Mouse (Mus musculus) spleen, adult 12 weeks (tissue): ENCODE results near the gene Galnt12.

ENCODE experiments used
- DNase-seq: peaks from one replicate; pipeline ENCODE4 v3.0.0; 2022; ENCODE audit warnings: low spot score

Galnt12 gene

DNA sequence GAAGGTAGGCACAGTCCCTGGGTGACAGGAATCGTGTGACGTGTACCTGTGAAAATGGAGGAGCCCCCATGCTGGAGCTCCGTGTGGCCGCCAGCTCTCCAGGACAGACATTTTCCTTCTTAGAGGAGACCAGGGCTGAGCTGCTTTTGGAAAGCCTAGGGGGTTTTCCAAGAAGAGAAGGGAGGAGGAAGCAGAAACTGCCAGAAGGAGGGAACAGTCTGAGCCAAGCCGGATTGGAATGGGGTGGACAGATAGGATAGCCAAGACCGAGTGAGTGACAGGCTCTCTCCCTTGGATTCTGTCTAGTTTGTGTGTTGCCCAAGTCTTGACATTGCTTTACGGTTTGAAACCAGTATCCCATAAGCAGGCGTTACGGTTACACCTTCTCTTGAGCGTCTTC, 11.9 kb downstream of the Galnt12 start:
- no peak for DNase-seq

- DNase-seq, result no peak
Measured at GRCm38 (mm10) chr4:47111885-47112284, 20.2 kb downstream of the Galnt12 start.

GRCm38 (mm10) chr4:47112560-47112959, 20.9 kb downstream of the Galnt12 start:
- DNase-seq, result no peak

DNA sequence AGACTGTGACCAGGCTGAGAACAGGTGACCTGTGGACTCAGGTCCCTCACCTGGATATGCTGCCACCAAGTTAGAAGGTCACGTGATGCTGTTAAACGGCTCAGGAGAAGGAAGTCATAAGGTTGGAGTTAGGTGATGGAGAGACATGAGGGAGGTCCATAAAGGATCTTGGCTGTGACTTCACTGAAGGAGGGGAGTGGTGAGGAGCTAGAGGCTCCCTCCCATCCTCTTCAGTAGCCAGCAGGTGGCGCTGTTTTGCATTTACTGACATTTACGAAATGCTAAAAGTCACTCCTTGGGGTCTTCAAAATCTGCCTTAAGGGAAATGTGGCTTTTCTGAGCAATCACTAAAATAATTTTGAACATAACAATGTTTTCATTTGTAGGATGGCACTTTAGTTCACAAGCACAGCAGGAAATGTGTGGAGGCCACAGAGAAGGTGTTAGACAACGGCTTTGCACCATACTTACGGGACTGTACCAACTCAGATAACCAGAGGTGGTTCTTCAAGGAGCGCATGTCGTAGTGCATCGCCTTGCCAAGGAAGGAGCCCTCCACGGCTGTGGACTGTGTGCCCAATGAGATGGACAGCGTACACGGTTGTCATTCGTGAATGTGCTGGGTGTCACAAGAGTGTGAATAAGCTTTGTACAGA, 30.5 kb downstream of the Galnt12 start:
- DNase-seq, result peak; percentile 6

DNA sequence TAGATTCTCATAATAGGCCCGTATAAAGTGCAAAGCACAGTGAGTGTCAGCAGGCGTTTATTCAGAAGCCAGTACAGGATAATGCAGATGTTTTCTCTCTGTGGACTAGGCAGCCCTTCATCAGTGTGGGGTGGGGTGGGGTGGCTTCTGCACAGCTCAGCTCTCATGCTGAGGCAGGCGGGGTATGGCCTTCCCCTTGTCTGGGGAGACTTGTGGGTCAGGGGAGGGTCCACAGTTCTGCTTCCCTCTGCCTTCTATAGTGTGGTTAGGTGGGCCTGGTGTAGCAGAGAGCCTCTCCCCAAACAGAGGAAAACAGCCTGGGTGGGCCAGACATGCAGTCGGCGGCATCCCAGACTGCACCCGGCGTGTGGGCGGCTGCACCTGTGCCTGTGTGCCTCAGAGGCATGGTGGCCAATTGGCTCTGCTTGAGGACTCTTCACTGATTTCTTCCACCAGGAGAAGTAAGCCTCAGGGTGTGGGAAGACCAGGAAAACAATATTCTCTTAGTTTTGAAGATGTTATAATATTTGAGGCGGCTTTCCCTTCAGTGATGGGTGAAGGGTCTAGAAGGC, 32.5 kb downstream of the Galnt12 start:
- no peak for DNase-seq

DNA sequence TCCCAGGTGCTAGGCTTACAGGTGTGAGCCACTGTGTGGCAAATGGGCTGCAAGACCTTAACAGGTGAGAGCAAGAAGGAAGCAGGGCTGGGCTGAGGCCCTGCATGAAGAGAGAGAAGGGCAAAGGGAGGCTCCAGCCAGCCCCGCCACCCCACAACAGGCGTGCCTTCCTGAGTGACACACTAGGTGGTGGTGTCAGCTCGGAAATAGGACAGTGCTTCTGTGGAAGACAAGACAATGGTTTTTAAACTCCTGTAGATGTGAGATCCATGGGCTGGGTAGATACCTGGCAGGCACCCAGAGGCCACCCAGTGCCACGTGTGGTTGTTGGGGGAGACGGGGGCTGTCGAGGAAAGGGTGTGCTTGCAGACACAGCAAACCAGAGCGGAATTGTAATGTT, 36.8 kb downstream of the Galnt12 start:
- DNase-seq, result no peak

DNA sequence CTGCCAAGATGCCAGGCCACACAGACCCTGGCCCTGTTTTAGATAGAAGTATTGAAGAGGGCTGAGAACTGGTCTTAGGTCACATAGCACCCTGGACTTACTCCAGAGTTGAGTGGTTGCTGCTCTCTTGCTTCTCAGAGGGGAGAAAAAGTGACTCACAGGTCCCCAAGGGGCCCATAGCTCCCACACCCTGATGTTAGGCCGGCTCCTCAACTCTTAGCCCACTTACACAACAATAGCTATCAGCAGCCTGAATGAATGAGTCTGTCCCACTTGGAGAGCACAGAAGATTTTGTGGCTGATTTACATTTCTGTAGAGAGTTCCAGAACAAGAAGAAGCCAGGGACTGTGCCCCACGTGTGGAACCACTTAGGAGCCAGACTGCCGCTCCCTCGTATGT, 37.9 kb downstream of the Galnt12 start:
- DNase-seq, result no peak

GRCm38 (mm10) chr4:47130111-47131050, 38.7 kb downstream of the Galnt12 start:
- no peak for DNase-seq

GRCm38 (mm10) chr4:47131931-47132330, 40.2 kb downstream of the Galnt12 start:
- no peak for DNase-seq

DNA sequence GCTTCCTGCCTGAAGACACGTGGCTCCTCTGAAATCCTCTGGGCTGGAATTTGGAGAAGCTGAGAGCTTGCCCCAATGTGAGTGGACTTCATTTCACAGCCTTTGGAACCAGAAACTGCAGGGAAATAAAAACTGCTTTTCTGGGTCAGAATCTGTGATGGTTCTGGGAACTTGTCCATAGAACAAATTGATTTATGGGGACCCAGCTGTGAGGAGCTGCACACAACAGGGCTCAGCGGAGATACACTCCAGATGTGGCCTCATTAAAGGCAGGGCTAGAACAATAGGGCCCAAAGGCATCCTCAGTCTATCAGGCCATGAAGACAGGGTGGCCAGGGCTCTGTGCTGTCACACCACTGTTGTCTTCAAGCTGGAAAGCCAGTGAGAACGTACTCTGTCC, 40.7 kb downstream of the Galnt12 start:
- DNase-seq, result no peak

GRCm38 (mm10) chr4:47136699-47137101, 45.0 kb downstream of the Galnt12 start:
- DNase-seq, result no peak

- DNase-seq, result no peak
Measured at GRCm38 (mm10) chr4:47137479-47137878, 45.8 kb downstream of the Galnt12 start.

- no peak for DNase-seq
Measured at GRCm38 (mm10) chr4:47138411-47138810, 46.7 kb downstream of the Galnt12 start.

- DNase-seq, result no peak
Measured at GRCm38 (mm10) chr4:47138967-47139777, 47.5 kb downstream of the Galnt12 start.

DNA sequence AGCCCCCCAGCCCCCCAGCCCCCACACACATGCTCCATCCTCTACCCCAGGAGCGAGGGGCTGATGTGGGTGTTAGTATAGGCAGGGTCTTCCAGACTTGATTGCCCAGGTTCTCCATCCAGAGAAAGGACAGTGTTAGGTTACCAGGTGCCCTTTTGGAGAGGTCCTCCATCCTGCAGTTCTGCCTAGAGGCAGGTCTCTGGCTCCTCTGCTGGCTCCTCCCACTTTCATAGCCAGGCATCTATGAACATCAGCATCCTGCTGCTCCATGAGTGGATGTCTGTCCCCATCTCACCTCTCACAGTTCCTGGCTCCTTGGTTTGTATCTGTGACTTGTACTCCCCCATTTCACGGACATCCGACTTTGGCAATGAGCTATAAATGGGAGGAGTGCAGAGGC, 48.6 kb downstream of the Galnt12 start:
- DNase-seq, result no peak

GRCm38 (mm10) chr4:47141444-47142154, 49.9 kb downstream of the Galnt12 start:
- DNase-seq, result no peak

DNA sequence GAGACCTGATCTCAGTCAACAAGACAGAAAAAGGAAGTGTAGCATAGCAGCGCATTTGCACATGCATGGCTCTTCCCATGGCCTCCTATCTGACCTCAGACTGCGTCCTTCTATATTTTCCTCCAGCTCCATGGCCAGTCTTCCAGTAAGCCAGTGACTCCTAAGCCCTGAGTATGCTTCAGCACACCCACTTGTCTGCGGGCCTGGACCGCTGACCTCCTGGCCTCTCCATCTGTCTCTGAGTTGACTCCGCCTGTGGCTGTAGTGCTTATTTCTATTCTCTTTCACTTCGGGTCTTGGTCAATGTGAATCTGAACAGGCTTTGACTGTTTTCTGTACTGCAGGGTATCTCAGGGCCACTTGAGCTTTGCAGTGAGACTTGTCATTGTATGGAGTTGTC, 52.1 kb downstream of the Galnt12 start:
- no peak for DNase-seq

GRCm38 (mm10) chr4:47145341-47145740, 53.6 kb downstream of the Galnt12 start:
- no peak for DNase-seq

DNA sequence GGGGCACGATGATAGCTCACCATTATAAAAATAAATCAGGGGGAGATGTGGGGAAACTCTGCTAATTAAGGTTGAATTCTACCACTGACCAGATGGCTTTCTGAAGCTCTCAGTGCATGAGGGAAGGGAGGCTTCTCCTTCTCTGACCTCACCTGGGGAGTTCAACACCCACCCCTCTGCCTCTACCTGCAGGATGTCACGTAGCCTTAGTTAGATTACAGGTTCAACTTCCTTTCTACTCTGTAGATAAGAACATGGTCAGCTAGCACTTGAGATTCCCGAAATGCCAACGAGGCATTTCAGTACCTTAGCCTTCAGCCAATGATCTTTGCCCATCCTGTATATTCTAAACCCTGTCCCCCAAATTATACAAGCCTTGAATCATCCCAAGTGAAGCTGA, 54.9 kb downstream of the Galnt12 start:
- DNase-seq, result no peak

- DNase-seq, result no peak
Measured at GRCm38 (mm10) chr4:47149963-47150362, 58.3 kb downstream of the Galnt12 start.

GRCm38 (mm10) chr4:47150806-47151205, 59.1 kb downstream of the Galnt12 start:
- DNase-seq, result no peak
